Mouse (Mus musculus) cerebellum, adult (tissue): ENCODE measurements around the gene Slc24a1.

Experiments used
- ATAC-seq: cut with Nextera tagmentation; 2 replicates; pipeline ENCODE4 v1.9.2; 2017; ENCODE audit warnings: mild to moderate bottlenecking, moderate library complexity, mixed read lengths; ENCODE audit not compliant: insufficient number of reproducible peaks, low FRiP score, low TSS enrichment

Slc24a1 gene

DNA sequence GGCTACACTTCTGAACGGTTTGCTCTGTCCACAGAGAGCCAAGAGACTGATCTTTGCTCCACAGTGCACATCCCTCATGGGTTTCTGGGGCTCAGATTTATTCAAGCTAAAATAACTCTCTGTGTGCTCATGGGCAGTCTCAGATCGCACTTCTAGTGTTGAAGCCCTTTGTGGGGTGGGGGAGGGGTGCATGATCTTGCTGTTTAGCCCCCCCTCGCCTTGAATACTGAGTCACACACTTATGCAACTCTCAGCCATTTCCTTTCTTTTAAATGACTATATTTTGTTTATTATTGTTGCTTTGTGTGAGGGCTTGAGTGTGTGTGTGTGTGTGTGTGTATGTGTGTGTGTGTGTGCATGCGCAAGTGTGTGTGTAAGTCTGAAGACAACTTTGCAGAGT, 12.1 kb downstream of the Slc24a1 start:
- no peak for ATAC-seq

DNA sequence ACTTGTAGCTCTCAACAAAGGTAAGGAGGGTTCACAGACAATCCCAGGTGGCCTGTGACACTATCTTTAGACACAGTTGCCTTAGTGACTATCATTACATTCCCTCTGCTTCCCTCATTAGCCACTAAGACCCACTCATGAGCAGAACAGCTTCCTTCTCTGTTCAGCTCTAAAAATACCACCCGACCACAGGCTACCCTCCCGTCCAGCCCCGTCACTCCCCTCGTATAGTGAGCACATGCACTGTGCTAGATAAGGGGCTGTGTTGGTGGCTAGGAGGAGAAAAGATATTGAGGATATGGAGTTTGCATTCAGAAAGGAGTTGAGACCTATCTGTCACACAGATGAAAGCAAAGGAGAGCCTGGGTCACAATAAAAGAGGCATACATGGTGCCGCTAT, 12.9 kb downstream of the Slc24a1 start:
- ATAC-seq: no peak

DNA sequence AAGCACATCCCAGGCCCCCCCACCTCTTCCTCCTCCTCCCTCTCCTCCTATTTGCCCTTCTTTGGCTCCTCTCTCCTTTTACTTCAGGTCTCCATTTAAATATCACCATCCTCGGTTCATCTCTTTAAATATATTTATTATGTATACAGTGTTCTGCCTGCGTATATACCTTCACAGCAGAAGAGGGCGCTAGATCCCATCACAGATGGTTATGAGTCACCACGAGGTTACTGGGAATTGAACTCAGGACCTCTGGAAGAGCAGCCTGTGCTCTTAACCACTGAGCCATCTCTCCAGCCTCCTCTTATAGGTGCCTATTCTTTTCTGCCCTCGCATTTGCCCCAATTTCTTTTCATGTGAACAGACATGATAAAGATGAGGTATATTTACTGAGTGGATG, 13.9 kb downstream of the Slc24a1 start:
- ATAC-seq: no peak

DNA sequence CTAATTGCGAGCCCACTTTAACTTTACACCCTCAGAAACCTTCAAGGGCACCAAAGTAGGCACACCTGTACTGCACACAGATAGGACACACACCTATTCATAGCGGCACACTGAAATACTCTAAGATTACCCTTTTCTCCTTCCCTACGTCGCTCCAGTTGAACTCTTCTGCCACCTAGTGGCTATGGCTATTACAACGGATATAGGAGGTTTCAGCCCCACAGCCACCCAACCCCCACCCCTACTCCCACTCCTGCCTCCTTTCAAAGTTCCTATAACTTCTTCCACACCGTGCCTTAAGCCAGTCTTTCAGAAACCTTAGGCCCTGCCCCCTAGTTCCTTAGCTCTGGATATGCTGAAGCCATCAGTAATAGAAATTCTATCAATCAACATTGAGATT, 14.9 kb downstream of the Slc24a1 start:
- no peak for ATAC-seq

DNA sequence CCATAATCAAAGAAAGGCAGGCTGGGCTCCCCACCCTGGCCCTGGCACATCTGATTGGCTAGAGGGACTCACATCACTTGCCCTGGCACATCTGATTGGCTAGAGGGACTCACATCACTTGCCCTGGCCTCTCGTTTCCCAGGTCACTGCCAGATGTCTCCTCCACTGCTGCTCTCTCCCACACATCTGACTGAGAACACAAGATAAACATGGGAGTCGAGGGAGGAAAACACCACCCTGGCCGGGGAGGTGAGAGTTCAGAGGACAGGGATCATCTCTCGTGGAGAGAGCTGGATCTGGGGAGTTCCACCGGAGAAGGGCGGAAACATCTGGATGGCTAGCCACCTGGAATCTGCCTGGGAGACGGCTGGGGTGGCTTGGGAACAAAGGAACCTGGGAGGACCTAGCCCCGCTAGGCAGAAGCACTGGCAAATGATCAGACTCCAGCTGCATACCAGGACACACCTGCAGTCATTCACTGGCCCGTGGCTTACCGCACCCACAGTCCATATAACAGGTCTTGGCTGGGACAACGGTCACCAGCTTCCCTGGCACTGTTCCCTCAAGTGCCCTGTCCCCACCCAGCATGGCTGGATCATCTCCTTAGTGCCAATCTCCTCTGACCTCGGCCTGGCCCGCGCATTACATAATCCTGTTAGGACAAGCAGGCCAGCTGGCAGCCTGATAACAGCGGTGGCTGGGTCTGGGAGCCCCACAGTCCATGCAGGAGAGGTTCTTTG, 17.2 kb downstream of the Slc24a1 start:
- ATAC-seq: no peak

DNA sequence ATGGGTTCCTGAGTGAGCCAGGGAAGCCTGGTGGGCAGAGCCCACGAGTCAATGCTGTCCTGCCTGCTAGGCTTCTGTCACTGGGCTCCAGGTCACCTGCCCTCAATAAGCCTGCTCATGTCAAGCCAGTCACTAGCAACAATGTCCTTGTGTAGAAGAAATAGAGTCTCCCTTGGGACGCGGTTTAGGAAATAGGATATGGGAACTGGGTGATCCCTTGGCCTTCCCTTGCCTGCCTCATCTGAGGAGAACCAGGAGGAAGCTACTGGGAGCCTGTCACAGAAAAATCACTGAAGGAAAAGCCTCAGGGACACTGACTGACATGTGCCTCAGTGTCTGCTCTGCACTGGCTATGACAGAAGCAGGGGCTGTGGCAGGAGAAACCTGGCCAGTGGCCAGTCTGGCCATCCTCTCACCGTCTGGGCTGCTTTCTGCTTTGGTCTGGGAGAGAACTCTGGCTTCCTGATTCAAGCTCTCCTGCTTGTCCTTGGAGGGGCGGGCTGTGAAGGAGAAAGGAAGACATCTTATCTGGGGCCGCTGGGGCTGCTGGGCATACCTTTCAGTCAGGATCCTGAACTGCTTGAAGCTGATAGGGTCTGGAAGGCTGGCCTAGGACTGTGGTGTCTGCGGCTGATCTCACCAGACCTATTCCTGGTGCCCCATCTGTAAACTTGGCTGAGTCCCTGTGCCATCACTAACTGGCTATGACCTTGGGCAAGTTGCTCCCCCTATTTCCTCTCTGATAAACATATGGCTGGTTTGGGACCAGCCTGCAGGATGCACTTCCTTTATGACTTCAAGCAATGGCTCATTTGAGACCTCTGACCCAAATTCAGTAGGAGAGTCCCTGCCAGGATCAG, 19.4 kb downstream of the Slc24a1 start:
- ATAC-seq: no peak

DNA sequence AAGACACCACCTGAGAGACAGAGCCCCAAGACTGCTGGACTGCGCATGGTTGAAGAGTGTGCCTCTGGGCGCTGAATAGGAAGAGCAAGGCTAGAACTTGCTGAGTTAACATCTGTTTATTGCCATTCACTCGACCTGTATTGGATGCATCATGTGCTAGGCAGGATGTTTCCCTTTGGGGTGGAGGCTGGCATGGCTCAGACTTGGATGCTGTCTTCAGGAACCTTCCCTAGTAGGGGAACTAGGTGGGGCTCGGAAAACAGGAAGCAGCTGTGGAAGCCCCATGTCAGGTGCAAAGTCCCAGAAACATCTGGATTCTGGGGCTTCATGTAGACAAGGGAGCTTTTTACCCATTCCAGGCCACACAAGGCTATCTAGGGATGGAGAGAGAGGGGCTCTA, 21.2 kb downstream of the Slc24a1 start:
- no peak for ATAC-seq

DNA sequence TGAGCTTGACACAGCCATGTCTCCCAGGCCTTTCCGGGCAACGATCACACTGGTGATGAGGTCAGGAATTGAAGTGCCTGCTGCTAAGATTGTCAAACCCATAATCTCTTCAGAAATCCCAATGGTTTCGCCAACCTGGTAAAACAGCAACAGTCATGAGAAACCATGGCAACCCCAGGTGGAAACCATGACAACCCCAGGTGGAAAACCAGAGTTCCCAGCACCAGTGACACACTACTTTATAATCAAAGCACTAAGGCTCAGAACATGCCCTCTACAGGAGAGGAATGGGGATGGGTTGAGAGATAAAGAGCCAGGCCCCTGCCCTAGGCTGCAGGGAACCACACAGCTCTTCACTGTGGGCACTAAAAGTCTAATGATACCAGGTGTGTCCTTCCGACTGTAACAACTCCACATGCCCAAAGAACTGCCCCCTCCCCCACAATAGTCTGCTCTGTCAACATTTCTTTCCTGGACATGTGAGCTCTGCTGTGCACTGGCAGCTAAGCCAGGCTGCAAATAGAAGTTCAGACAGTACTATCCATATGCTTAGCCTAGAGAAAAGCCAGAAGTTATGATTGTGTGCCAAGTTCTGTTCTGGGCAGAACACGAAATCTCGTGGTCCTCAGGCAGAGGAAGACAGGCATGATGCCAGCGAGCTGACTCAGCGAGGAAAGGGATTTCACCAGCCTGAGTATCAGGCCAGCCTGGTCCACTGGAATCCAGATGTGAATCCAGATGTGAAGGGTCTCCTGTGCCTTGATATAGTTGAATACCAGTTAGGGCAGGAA, 25.0 kb downstream of the Slc24a1 start:
- ATAC-seq: peak; percentile 58; the same call in 1 of the 2 replicates

DNA sequence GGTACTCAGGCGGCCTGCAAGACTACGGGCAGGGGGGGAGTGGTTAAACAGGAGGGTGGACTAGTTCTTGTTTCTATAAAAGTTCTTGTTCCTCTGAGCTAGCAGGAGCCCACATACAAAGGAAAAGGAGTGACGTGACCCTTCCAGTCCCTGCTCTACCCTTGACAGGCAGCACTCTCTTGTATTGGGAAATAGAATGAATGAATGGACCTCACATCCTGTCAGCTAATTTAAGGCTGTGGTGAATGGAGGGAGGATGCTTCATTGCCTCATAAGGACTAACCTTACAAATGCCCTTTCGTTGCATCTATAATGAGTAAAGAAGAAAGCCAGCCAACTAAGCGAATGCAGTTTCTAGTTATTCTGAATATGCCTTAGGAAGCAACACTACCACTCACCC, 25.6 kb downstream of the Slc24a1 start:
- ATAC-seq: no peak

DNA sequence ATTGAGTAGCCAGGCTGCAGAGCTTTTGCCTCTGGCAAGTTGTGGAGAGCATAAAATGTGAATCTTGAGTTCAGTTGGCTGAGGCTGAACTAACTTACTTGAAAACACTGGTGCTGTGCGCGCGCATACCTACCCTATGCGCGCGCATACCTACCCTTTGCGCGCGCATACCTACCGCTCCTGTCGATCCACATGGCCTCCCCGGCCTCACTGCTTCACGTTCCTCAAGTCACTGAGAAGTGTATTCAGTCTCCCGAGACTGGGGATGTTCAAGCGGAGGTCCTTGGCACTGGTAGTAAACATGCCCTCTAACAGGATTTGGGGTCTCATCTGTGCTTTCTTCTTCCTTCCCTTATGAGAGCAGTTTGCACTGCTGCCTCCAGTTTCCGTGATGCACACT, 32.8 kb downstream of the Slc24a1 start:
- no peak for ATAC-seq

DNA sequence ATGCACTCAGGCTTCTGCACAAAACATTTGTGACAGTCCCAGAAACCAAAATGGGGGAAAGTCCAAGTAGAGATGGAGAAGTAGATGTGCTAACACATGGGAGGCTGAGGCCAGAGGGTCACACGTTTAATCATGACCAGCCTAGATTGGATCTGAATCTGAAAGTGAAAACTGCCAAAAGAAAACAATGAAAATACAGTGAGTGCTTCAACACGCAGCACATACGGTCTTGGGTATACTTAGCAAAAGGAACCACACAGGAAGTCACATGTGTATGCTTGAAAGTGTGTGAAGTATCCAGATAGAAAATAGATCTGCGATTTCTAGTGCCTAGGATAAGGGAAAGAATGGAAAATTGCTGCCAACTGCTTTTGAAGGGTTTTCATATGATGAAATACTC, 36.8 kb downstream of the Slc24a1 start:
- ATAC-seq: no peak

DNA sequence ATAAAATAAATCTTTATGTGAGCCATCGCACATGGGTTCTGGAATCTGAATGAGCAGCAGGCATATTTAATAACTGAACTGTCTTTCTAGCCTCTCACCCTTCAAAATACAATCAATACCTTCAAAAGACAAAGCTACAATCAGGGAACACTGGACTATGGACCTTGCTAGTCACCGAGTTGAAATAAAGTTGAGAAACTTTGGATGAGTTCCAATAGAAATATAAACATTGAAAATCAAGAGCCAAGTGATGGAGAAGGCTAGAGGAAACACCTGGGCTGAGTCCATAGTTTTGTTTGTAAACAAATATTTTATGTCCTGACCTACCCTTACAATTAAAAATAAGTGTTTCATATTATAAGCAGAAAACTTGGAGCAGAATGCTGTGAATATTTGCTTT, 37.4 kb downstream of the Slc24a1 start:
- no peak for ATAC-seq

DNA sequence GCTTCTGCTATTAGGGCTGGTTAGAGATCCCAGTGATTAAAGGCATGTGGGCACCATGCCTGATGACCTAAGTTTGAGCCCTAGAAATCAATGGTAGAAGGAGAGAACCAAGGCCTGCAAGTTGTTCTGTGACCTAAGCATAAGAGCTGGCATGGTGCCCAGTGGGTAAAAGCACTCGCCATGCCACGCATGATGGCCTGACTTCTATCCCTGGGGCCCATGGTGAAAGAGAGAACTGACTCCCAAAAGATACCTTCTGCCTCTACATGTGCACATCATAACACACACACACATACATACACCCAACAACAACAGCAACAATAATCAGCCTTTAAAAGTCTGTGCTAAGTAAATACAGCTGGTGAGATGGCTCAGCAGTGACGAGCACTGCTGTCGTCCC, 38.0 kb downstream of the Slc24a1 start:
- no peak for ATAC-seq

DNA sequence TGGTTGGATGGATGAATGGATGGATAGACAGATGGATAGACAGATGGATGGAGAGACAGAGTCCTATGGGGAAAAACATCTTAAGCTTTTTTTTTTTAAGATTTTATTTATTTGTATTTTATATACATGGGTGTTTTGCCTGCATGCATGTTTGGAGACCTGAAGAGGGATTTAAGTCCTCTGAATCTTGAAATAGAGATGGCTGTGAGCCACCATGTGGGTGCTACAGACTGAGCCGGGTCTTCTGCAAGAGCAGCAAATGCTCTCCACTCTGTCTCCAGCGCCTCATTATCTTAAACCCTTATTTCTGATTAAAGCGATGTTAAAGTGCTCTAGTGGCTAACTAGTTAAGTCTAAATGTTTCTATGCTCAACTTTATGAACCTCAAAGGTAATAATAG, 44.0 kb downstream of the Slc24a1 start:
- no peak for ATAC-seq

DNA sequence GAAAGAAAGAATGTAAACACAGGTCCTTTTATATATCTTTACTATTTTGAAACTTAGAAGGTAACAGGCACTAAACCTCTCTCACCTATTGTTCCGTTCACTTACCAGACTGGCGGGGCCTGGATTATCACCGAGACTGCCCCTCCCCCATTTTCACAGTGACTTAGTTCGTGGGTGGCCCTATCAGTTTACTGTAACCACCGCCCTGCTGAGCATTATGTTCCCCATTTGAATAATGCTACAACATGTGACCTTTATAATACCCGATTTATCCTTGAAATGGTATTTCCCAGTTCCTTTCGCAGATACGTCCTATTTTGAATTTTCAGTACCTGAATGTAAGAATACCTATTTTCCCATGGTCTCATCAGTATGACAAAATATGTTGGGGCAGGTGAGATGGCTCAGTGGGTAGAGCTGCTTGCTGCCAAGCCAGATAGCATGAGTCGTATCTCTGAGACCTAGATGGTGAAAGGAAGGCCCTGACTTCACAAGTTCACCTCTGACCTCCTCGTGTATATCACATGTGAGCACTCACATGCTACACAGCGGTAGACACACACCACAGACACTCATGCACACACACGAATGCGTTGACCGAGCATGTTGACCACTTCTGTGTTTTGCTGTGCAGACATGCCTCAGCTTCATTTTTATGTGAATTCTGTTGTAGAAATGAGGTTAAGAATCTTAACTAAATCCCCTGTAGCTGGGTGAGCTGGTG, 46.3 kb downstream of the Slc24a1 start:
- no peak for ATAC-seq

DNA sequence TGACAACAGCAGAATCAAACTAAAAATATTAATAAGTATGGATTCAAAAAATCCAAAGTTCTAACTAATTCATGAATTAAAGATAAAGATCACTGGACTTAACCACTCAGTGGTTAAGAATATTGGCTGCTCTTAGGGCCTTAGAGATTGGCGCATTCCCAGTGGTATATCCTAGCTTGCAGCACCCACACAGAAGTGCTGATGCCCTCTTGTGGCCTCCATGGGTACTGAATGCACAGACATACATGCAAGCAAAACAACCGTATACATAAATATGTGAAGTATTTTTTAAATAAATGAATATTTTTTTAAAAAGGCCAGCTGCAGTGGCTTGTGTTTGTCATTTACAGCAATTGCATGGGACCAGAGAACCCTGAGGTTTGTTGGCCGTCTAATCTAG, 48.0 kb downstream of the Slc24a1 start:
- no peak for ATAC-seq

DNA sequence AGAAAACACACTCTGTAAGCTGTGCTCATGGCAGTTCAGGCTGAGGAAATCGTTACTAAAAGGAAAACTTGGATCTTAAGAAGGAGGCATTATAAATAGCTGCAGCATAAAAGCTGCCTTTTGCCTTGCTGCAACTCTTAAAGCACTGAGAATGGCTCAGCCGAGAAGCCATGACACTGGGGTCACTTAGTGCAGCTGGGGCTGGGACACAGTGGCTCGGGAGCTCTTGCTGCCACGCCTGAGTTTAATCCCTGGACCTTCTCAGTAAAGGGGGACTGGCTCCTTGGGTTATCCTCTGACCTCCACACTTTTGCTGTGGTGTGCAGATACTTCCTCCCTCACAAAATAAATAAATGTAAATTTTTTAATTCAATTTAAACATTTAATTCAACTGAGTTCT, 48.5 kb downstream of the Slc24a1 start:
- no peak for ATAC-seq

DNA sequence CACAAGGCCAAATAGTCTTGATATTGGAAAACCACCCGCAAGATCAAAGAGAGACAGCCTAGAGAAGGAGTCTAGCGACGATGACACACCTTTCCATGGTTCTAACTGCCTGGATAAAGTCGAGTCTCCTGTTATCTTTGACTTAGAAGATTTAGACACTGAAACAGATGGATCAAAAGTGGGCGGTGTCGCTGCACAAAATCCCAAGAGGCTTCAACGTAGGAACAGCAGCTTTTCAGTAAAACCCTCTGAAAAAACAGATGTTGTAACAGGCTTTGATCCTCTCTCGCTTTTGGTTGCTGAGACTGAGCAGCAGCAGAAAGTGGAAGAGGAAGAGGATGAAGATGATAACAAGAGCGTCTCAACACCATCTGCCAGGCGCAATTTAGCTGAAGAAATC, 54.8 kb downstream of the Slc24a1 start:
- ATAC-seq: no peak

DNA sequence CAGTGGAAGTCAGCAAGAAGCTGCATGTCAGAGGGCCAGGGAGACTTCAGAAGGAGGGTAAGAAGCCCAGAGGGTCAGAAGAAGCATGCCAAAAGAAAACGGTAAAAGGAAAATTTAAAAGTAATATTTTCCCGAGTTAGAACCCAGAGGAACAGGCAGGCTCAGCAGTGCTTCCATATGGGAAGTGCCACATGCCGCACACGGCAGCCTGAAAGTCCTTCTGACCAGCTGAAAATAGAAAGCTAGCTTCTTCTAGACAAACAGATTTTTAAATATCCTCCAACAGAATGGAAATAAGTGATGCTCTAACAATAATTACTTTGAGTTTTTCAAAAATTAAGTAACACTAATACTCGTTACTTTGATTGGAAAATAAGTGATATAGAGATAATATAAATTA, 65.4 kb downstream of the Slc24a1 start:
- ATAC-seq: no peak
